In the genomic region with DNA sequence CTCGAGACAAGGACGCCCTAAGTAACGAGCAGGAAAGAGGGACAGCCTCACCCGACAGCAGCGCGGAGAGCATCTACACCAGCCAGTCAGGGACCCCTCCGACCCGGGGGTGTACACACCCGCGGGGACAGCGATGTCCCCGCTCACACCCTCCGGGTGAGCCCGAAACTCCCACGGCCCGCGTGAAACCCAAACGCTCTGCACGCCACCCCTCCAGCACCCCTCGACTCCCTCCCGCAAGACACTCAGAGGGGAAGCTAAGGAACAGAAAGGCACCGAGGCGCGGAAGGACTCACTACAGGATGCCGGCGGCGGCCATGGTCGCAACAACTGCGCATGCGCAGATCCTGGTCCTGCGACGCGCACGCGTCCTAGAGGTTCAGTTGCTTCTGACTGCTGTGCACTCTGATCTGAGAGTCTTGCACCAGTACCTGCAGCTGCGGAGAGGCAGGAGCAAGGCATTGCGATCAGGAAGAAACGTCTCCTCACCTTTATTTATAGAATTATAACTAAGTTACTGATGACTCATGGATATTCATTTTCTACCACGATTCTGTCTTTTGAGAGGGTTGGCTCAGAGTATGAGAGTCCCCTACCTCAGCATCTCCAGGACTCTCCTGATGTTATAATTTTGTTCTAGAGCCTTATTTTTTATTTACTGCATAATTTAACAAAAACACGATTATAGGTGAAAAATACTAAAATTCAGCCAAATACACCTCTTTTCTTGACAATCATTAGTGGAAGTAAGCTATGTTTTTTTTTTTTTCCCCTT, we compare ENCODE assay signal across 8 mouse cellular contexts. TPM values are rescaled to one million over a fixed set of nuclear protein-coding genes. Genes with fewer than 3 reads are reported as not detected.
DNase-seq lines count a peak whose midpoint lies in the region; ATAC-seq and TF ChIP-seq lines count a peak whose summit lies in the region.

TSS of gene Zfp329 (minus strand) at position 338 of the 775 bp plus-strand sequence.

- WGBS in cerebellum, adult 2 months: under 1% methylated on average over 40 of the region's 40 CpGs
- WGBS in forebrain, postnatal 0 days: under 1% methylated on average over 40 of the region's 40 CpGs
- WGBS in lung, postnatal 0 days: under 1% methylated on average over 39 of the region's 40 CpGs

- TF ChIP-seq EP300 in MEL (IDR thresholded peaks at IDR 0.05; ENCODE audit: low read depth in 1 of 2, low read length in 2 of 2): no peak
- no peak for TF ChIP-seq EP300 in lung, postnatal 0 days (IDR thresholded peaks at IDR 0.05)

- peak within 1 kb of the TSS; percentile 84 for H3K9ac ChIP-seq in MEL (ENCODE audit: control insufficient read depth, low read depth, low read length, poor library complexity, severe bottlenecking)
- H3K9ac ChIP-seq in forebrain, postnatal 0 days: peak within 1 kb of the TSS; percentile 90
- peak within 1 kb of the TSS; percentile 81 for H3K9ac ChIP-seq in lung, postnatal 0 days (replicated peaks; ENCODE audit: low read depth)

- H3K4me3 ChIP-seq in MEL (ENCODE audit: control insufficient read depth in 1 of 2, insufficient read depth in 1 of 2, low read depth in 2 of 2, low read length in 2 of 2): peak within 1 kb of the TSS; percentile 91 to 97
- peak within 1 kb of the TSS; percentile 86 for H3K4me3 ChIP-seq in cerebellum, adult 2 months (replicated peaks; ENCODE audit: insufficient read depth, low read depth, low read length)
- H3K4me3 ChIP-seq in forebrain, postnatal 0 days (ENCODE audit: low read depth, low read length): peak within 1 kb of the TSS; percentile 77
- H3K4me3 ChIP-seq in lung, postnatal 0 days (ENCODE audit: low read depth, low read length): peak within 1 kb of the TSS; percentile 90

- peak within 1 kb of the TSS; percentile 35; the same call in 1 of the 2 replicates for H3K27ac ChIP-seq in MEL (ENCODE audit: control insufficient read depth, low read depth, low read length)
- H3K27ac ChIP-seq in cerebellum, adult 2 months (ENCODE audit: insufficient read depth, low read length): peak within 1 kb of the TSS; percentile 85; the same call in 1 of the 2 replicates
- peak within 1 kb of the TSS; percentile 95 for H3K27ac ChIP-seq in forebrain, postnatal 0 days (ENCODE audit: low read depth, low read length)
- peak within 1 kb of the TSS; percentile 51 for H3K27ac ChIP-seq in lung, postnatal 0 days (ENCODE audit: low read length)

- TF ChIP-seq CTCF in MEL (IDR thresholded peaks at IDR 0.05 in 2 of 3, conservative IDR thresholded peaks at IDR 0.05 in 1 of 3; ENCODE audit: control insufficient read depth in 1 of 3, insufficient read depth in 1 of 3, low read depth in 2 of 3, low read length in 3 of 3, poor library complexity in 1 of 3, severe bottlenecking in 1 of 3): no peak
- no peak for TF ChIP-seq CTCF in cerebellum, adult 2 months (IDR thresholded peaks at IDR 0.05; ENCODE audit: borderline replicate concordance, insufficient read depth, low read depth, low read length)
- TF ChIP-seq CTCF in forebrain, postnatal 0 days (IDR thresholded peaks at IDR 0.05; ENCODE audit: low read depth): 0 out of 2 replicates have a peak, but pooled peaks have one; percentile 9
- peak; percentile 13; the same call in 1 of the 2 replicates for TF ChIP-seq CTCF in lung, postnatal 0 days (IDR thresholded peaks at IDR 0.05)

- no peak for TF ChIP-seq RAD21 in MEL (IDR thresholded peaks at IDR 0.05; ENCODE audit: low read depth, low read length)

- no peaks in the 10 kb centered on the region for H3K27me3 ChIP-seq in MEL (ENCODE audit: control insufficient read depth in 1 of 2, insufficient read depth in 2 of 2, low read length in 2 of 2)
- H3K27me3 ChIP-seq in cerebellum, adult 2 months (ENCODE audit: control insufficient read depth, insufficient read depth, low read length): no peaks in the 10 kb centered on the region
- H3K27me3 ChIP-seq in forebrain, postnatal 0 days (ENCODE audit: insufficient read depth, low read length): no peaks in the 10 kb centered on the region
- no peaks in the 10 kb centered on the region for H3K27me3 ChIP-seq in lung, postnatal 0 days (replicated peaks; ENCODE audit: insufficient read depth, low read length)

- no peaks in the 10 kb centered on the region; a peak in 1 of 4 replicates for H3K4me1 ChIP-seq in MEL (ENCODE audit: control insufficient read depth in 1 of 2, insufficient read depth in 2 of 2, low read length in 2 of 2)
- H3K4me1 ChIP-seq in cerebellum, adult 2 months (ENCODE audit: control insufficient read depth, insufficient read depth, low read length): no peaks in the 10 kb centered on the region
- peaks cover 7% of the 10 kb centered on the region; the same call in 1 of the 2 replicates for H3K4me1 ChIP-seq in forebrain, postnatal 0 days (ENCODE audit: insufficient read depth)
- H3K4me1 ChIP-seq in lung, postnatal 0 days (ENCODE audit: insufficient read depth, low read depth, low read length): no peaks in the 10 kb centered on the region

- ATAC-seq in forebrain, postnatal 0 days: peak; percentile 98
- ATAC-seq in hematopoietic stem cell, adult 5-6 weeks (replicated peaks in 1 of 2; ENCODE audit: insufficient read depth in 1 of 2, low FRiP score in 2 of 2, low TSS enrichment in 1 of 2, low read depth in 1 of 2, poor library complexity in 2 of 2, severe bottlenecking in 2 of 2): peak; percentile 99 to 100
- peak; percentile 99 for ATAC-seq in lung, postnatal 0 days

- H3K4me2 ChIP-seq in forebrain, postnatal 0 days (ENCODE audit: low read depth): peak within 1 kb of the TSS; percentile 65
- H3K4me2 ChIP-seq in lung, postnatal 0 days (replicated peaks; ENCODE audit: low read depth, low read length): peak within 1 kb of the TSS; percentile 71

- H3K79me2 ChIP-seq in MEL (ENCODE audit: control insufficient read depth, insufficient read depth, low read length, poor library complexity): peaks cover 5% of the 10 kb centered on the region

- peak; percentile 94 for DNase-seq in MEL (ENCODE audit: low read depth, low spot score)
- DNase-seq in cerebellum, adult 2 months: peak; percentile 92 to 95
- peak; percentile 96 for DNase-seq in forebrain, postnatal 0 days
- DNase-seq in layer of hippocampus, adult 9-11 months: peak; percentile 90
- DNase-seq in lung, postnatal 0 days (ENCODE audit: low spot score): peak; percentile 96
- peak; percentile 89 for DNase-seq in ovary, postnatal 14 days (ENCODE audit: low spot score)
- peak; percentile 95 for DNase-seq in thymus, postnatal 14 days

- H3K36me3 ChIP-seq in MEL (ENCODE audit: control insufficient read depth in 1 of 2, insufficient read depth in 2 of 2, low read length in 2 of 2): peaks cover 0 to 4% of the 10 kb centered on the region in 2 experiments; a peak in 1 of 4 replicates
- peaks cover 4% of the 10 kb centered on the region for H3K36me3 ChIP-seq in forebrain, postnatal 0 days (ENCODE audit: insufficient read depth)
- no peaks in the 10 kb centered on the region for H3K36me3 ChIP-seq in lung, postnatal 0 days (ENCODE audit: insufficient read depth, low read length)

- no peaks in the 10 kb centered on the region for H3K9me3 ChIP-seq in MEL (replicated peaks; ENCODE audit: insufficient read depth, low read length)
- peaks cover 18% of the 10 kb centered on the region for H3K9me3 ChIP-seq in forebrain, postnatal 0 days (ENCODE audit: low read length)
- H3K9me3 ChIP-seq in lung, postnatal 0 days (ENCODE audit: low read length): peaks cover 11% of the 10 kb centered on the region; the same call in 1 of the 2 replicates

- peak; percentile 78 to 93 for TF ChIP-seq POLR2A in MEL (IDR thresholded peaks at IDR 0.05; ENCODE audit: control insufficient read depth in 1 of 2, insufficient read depth in 1 of 2, low read depth in 1 of 2, low read length in 2 of 2, poor library complexity in 1 of 2)
- peak; percentile 96 for TF ChIP-seq POLR2A in cerebellum, adult 2 months (IDR thresholded peaks at IDR 0.05; ENCODE audit: borderline replicate concordance, insufficient read depth, low read length)

TF ChIP-seq in MEL, 35 proteins besides CTCF, POLR2A, EP300 and RAD21 (continues in another document):
- TF ChIP-seq MYC (IDR thresholded peaks at IDR 0.05; ENCODE audit: low read depth, low read length): 0 out of 2 replicates have a peak, but pooled peaks have one; percentile 10
- TF ChIP-seq TBP (IDR thresholded peaks at IDR 0.05; ENCODE audit: low read depth, low read length): peak; percentile 79
- TF ChIP-seq TAL1 (IDR thresholded peaks at IDR 0.05; ENCODE audit: low read length): no peak
- no peak for TF ChIP-seq ZNF384 (IDR thresholded peaks at IDR 0.05; ENCODE audit: low read depth, low read length)
- peak; percentile 33; the same call in 1 of the 2 replicates for TF ChIP-seq SIN3A (IDR thresholded peaks at IDR 0.05; ENCODE audit: low read length)
- no peak for TF ChIP-seq USF1 (IDR thresholded peaks at IDR 0.05; ENCODE audit: low read depth, low read length)
- peak; percentile 95 for TF ChIP-seq NELFE (IDR thresholded peaks at IDR 0.05; ENCODE audit: low read depth, low read length)
- peak; percentile 70 for TF ChIP-seq HCFC1 (IDR thresholded peaks at IDR 0.05; ENCODE audit: low read depth, low read length)
- TF ChIP-seq MAZ (IDR thresholded peaks at IDR 0.05; ENCODE audit: low read depth, low read length): no peak
- no peak for TF ChIP-seq CHD2 (IDR thresholded peaks at IDR 0.05; ENCODE audit: low read length)
- TF ChIP-seq NRF1 (IDR thresholded peaks at IDR 0.05; ENCODE audit: insufficient read depth, low read depth, low read length, poor library complexity, severe bottlenecking): peak; percentile 86
- no peak for TF ChIP-seq ZKSCAN1 (IDR thresholded peaks at IDR 0.05; ENCODE audit: low read depth, low read length)
- TF ChIP-seq POLR2AphosphoS2 (IDR thresholded peaks at IDR 0.05; ENCODE audit: low read length): peak; percentile 89
- no peak for TF ChIP-seq KAT2A (conservative IDR thresholded peaks at IDR 0.05; ENCODE audit: low read depth, low read length)
- peak; percentile 55 for TF ChIP-seq ZMIZ1 (IDR thresholded peaks at IDR 0.05; ENCODE audit: low read depth, low read length)
- TF ChIP-seq MXI1 (IDR thresholded peaks at IDR 0.05; ENCODE audit: low read depth, low read length): peak; percentile 15
- TF ChIP-seq POLR2AphosphoS5 (IDR thresholded peaks at IDR 0.05; ENCODE audit: borderline replicate concordance, low read depth, low read length): no peak; the same call in 1 of the 2 replicates
- 0 out of 2 replicates have a peak, but pooled peaks have one; percentile 25 for TF ChIP-seq RCOR1 (IDR thresholded peaks at IDR 0.05; ENCODE audit: low read depth, low read length)

RNA-seq across cellular contexts. Expression of gene Zfp329, which starts in this region (rescaled TPM):
- total RNA-seq in MEL (2012; rRNA removed): 2.8 and 3.2 TPM in 2 replicates
- polyA plus RNA-seq in MEL (2012; ENCODE audit: insufficient read depth in 1 of 2, insufficient read length in 2 of 2, low read depth in 1 of 2, low replicate concordance in 2 of 2, missing spikeins in 1 of 2): 1 to 10 TPM in 1 of 2 experiments, not detected in 1; 3.4 TPM
- polyA plus RNA-seq in cerebellum, adult 2 months (2012; rRNA removed): 16.3 and 16.7 TPM in 2 replicates
- total RNA-seq in forebrain, postnatal 0 days (2014; rRNA removed): 20.6 and 26.6 TPM in 2 replicates
- polyA plus RNA-seq in forebrain, postnatal 0 days (2015; fragmentation: Nextera tagmentation; extraction: Ambion mirVana): 8.1 and 14.2 TPM in 2 replicates
- 11.1 and 16.3 TPM in 2 replicates for total RNA-seq in hematopoietic stem cell, adult 5-6 weeks (2017)
- polyA plus RNA-seq in lung, postnatal 0 days (2015; fragmentation: Nextera tagmentation; extraction: Ambion mirVana): 7.2 and 8.5 TPM in 2 replicates

Comparison
In these comparisons a context has a peak if more than half of its experiments do, and no peak if none do; other contexts are left out.
1. Peak in every context shown above with its lines: DNase-seq, ATAC-seq, H3K4me3 ChIP-seq and H3K27ac ChIP-seq.
2. H3K27ac ChIP-seq: peak in every context shown above with its lines; median percentile 95 in forebrain, postnatal 0 days; 85 in cerebellum, adult 2 months; 51 in lung, postnatal 0 days; 35 in MEL.
3. CTCF ChIP-seq: peak in forebrain, postnatal 0 days (single experiment) and lung, postnatal 0 days (single experiment); none in MEL (0 of 3) and cerebellum, adult 2 months (single experiment).